Mouse (Mus musculus) bone marrow macrophage, adult 2 months (primary cell): Measurements from ENCODE around the gene 1810062G17Rik.

ENCODE experiments used
- CTCF ChIP-seq: IDR thresholded peaks from 2 replicates; pipeline ENCODE4 v1.5.1; 2012; ENCODE audit warnings: low read depth, mild to moderate bottlenecking, low read length, moderate library complexity
- POLR2A ChIP-seq: IDR thresholded peaks from 2 replicates; pipeline ENCODE4 v1.6.1; 2012; ENCODE audit warnings: mild to moderate bottlenecking, low read depth, low read length, borderline replicate concordance

GRCm38 (mm10) chr3:36467632-36468031, 8.1 kb upstream of the 1810062G17Rik start:
- TF ChIP-seq CTCF (no peak), POLR2A (no peak)
